8 mouse cellular contexts compared by ENCODE assay signal in genomic region chr3:108910303-108911080, GRCm38 (mm10). TPM values are rescaled to one million over a fixed set of nuclear protein-coding genes. Genes with fewer than 3 reads are reported as not detected.
DNase-seq lines count a peak whose midpoint lies in the region; ATAC-seq and TF ChIP-seq lines count a peak whose summit lies in the region.

No protein-coding gene starts in this region.

- peak overlapping the region; percentile 87 for H3K9ac ChIP-seq in limb, embryonic 14.5 days (ENCODE audit: low read depth, low read length, severe bottlenecking)
- H3K9ac ChIP-seq in neural tube, embryonic 13.5 days: peak overlapping the region; percentile 92

- H3K27me3 ChIP-seq in limb, embryonic 14.5 days (ENCODE audit: control insufficient read depth, insufficient read depth, low read length): no peaks in the 10 kb centered on the region
- no peaks in the 10 kb centered on the region for H3K27me3 ChIP-seq in neural tube, embryonic 13.5 days

- peak overlapping the region; percentile 71 for H3K4me2 ChIP-seq in limb, embryonic 14.5 days (replicated peaks; ENCODE audit: low read depth, low read length, severe bottlenecking)
- peak overlapping the region; percentile 94 for H3K4me2 ChIP-seq in neural tube, embryonic 13.5 days

- peaks cover 28% of the 10 kb centered on the region for H3K36me3 ChIP-seq in limb, embryonic 14.5 days (ENCODE audit: control insufficient read depth, insufficient read depth, low read length)
- H3K36me3 ChIP-seq in neural tube, embryonic 13.5 days: peaks cover 21% of the 10 kb centered on the region

- no peak for TF ChIP-seq POLR2A in limb, embryonic 14.5 days (IDR thresholded peaks at IDR 0.05; ENCODE audit: borderline replicate concordance, extremely low read depth, insufficient read depth, insufficient read length)

- H3K4me3 ChIP-seq in limb, embryonic 14.5 days (replicated peaks; ENCODE audit: low read length): peak overlapping the region; percentile 93
- peak overlapping the region; percentile 91 for H3K4me3 ChIP-seq in neural tube, embryonic 13.5 days

- H3K4me1 ChIP-seq in limb, embryonic 14.5 days (ENCODE audit: control insufficient read depth, insufficient read depth, low read length): peaks cover 5% of the 10 kb centered on the region; the same call in 1 of the 2 replicates
- H3K4me1 ChIP-seq in neural tube, embryonic 13.5 days (replicated peaks): peaks cover 28% of the 10 kb centered on the region

- WGBS in limb, embryonic 14.5 days: 0% methylated on average over 32 of the region's 32 CpGs
- 1% methylated on average over 32 of the region's 32 CpGs for WGBS in neural tube, embryonic 13.5 days

- ATAC-seq in limb, embryonic 14.5 days (ENCODE audit: low FRiP score, low read depth): no peak
- ATAC-seq in neural tube, embryonic 13.5 days (ENCODE audit: low read depth): no peak

- peak; percentile 22 for DNase-seq in retina, postnatal 1 day
- DNase-seq in retina, embryonic 14.5 days (ENCODE audit: low spot score): no peak
- DNase-seq in cerebellum, postnatal 14 days: peak; percentile 73 to 86
- DNase-seq in heart, postnatal 4 days: peak; percentile 16
- no peak for DNase-seq in limb, embryonic 14.5 days (ENCODE audit: low spot score)
- no peak for DNase-seq in layer of hippocampus, postnatal 14 days (ENCODE audit: low spot score in 2 of 2)
- no peak for DNase-seq in frontal cortex, postnatal 25 days (ENCODE audit: low spot score in 2 of 2)

- H3K9me3 ChIP-seq in limb, embryonic 14.5 days (ENCODE audit: control insufficient read depth, low read length): no peaks in the 10 kb centered on the region
- H3K9me3 ChIP-seq in neural tube, embryonic 13.5 days: no peaks in the 10 kb centered on the region

- peak overlapping the region; percentile 98 for H3K27ac ChIP-seq in limb, embryonic 14.5 days (replicated peaks; ENCODE audit: low read depth, low read length)
- peak overlapping the region; percentile 98 for H3K27ac ChIP-seq in neural tube, embryonic 13.5 days (replicated peaks)

RNA-seq across cellular contexts. Expression of gene Prpf38b, which starts 1.0 kb away (rescaled TPM):
- total RNA-seq in heart, postnatal 4 days (2021): 10 to 100 TPM; 31.8 to 36.2 TPM
- polyA plus RNA-seq in limb, embryonic 14.5 days (2012; rRNA removed): 95.1 and 110 TPM in 2 replicates
- 58.9 and 72.4 TPM in 2 replicates for polyA plus RNA-seq in limb, embryonic 14.5 days (2014; fragmentation: Nextera tagmentation; extraction: Ambion mirVana)
- 63.6 and 79.4 TPM in 2 replicates for polyA plus RNA-seq in neural tube, embryonic 13.5 days (2015; fragmentation: Nextera tagmentation; extraction: Ambion mirVana)
- total RNA-seq in layer of hippocampus, postnatal 14 days (2021): 10 to 100 TPM; 46.4 to 52.6 TPM

RNA-seq across cellular contexts. Expression of gene Fndc7, which starts 20.7 kb away (rescaled TPM):
- total RNA-seq in heart, postnatal 4 days (2021): under 1 TPM; 0.09 to 0.14 TPM
- 0.17 and 0.35 TPM in 2 replicates for polyA plus RNA-seq in limb, embryonic 14.5 days (2012; rRNA removed)
- 0.23 and 0.25 TPM in 2 replicates for polyA plus RNA-seq in limb, embryonic 14.5 days (2014; fragmentation: Nextera tagmentation; extraction: Ambion mirVana)
- 0.28 TPM in 1 of 2 replicates, not detected in the other for polyA plus RNA-seq in neural tube, embryonic 13.5 days (2015; fragmentation: Nextera tagmentation; extraction: Ambion mirVana)
- under 1 TPM in 1 of 2 experiments, not detected in 1; 0.12 TPM for total RNA-seq in layer of hippocampus, postnatal 14 days (2021)

RNA-seq across cellular contexts. Expression of gene Henmt1, which starts 29.2 kb away (rescaled TPM):
- not detected for total RNA-seq in heart, postnatal 4 days (2021)
- polyA plus RNA-seq in limb, embryonic 14.5 days (2012; rRNA removed): 0.33 and 0.74 TPM in 2 replicates
- 0.64 and 0.78 TPM in 2 replicates for polyA plus RNA-seq in limb, embryonic 14.5 days (2014; fragmentation: Nextera tagmentation; extraction: Ambion mirVana)
- 1.7 and 2.7 TPM in 2 replicates for polyA plus RNA-seq in neural tube, embryonic 13.5 days (2015; fragmentation: Nextera tagmentation; extraction: Ambion mirVana)
- total RNA-seq in layer of hippocampus, postnatal 14 days (2021): 1 to 10 TPM; 2.0 to 2.2 TPM

RNA-seq across cellular contexts. Expression of gene Gm9857, which starts 29.8 kb away (rescaled TPM):
- total RNA-seq in heart, postnatal 4 days (2021): not detected
- 1.2 and 1.7 TPM in 2 replicates for polyA plus RNA-seq in limb, embryonic 14.5 days (2012; rRNA removed)
- polyA plus RNA-seq in limb, embryonic 14.5 days (2014; fragmentation: Nextera tagmentation; extraction: Ambion mirVana): not detected in 2 replicates
- 1.1 TPM in 1 of 2 replicates, not detected in the other for polyA plus RNA-seq in neural tube, embryonic 13.5 days (2015; fragmentation: Nextera tagmentation; extraction: Ambion mirVana)
- total RNA-seq in layer of hippocampus, postnatal 14 days (2021): not detected

Comparison
In these comparisons a context has a peak if more than half of its experiments do, and no peak if none do; other contexts are left out.
1. DNase-seq: peak in retina, postnatal 1 day (single experiment), cerebellum, postnatal 14 days (2 of 2) and heart, postnatal 4 days (single experiment); none in retina, embryonic 14.5 days (single experiment), limb, embryonic 14.5 days (single experiment), layer of hippocampus, postnatal 14 days (0 of 2) and frontal cortex, postnatal 25 days (0 of 2).